Mouse (Mus musculus) MEL (cell line): ENCODE results near the gene Cnfn. TPM values are rescaled to one million over a fixed set of nuclear protein-coding genes. Genes with fewer than 3 reads are reported as not detected.

Source experiments
- DNase-seq: peaks from one replicate; pipeline ENCODE4 v3.0.0; 2011; ENCODE audit warnings: low read depth, low spot score
- H3K27ac ChIP-seq: 2 replicates; pipeline ENCODE4 v1.5.1; 2012; ENCODE audit warnings: low read depth, mild to moderate bottlenecking, control low read depth, low read length, moderate library complexity; ENCODE audit not compliant: control insufficient read depth
- H3K27me3 ChIP-seq, 2 experiments: fragments of 150-350 bp in 1 of 2; sonication (generic) in 1 of 2; 2 replicates each; pipeline ENCODE4 v1.6.1; 2012; ENCODE audit warnings: low read length in 2 of 2, mild to moderate bottlenecking in 2 of 2, improper control_type of control experiment in 1 of 2, moderate library complexity in 1 of 2; ENCODE audit not compliant: insufficient read depth in 2 of 2, control insufficient read depth in 1 of 2
- H3K36me3 ChIP-seq, 2 experiments: 2 replicates each; pipeline ENCODE4 v1.6.1; 2012 to 2014; ENCODE audit warnings: low read length in 2 of 2, improper control_type of control experiment in 1 of 2, inconsistent platforms in 1 of 2, mild to moderate bottlenecking in 1 of 2; ENCODE audit not compliant: insufficient read depth in 2 of 2, control insufficient read depth in 1 of 2
- H3K4me1 ChIP-seq, 2 experiments: fragments of 150-350 bp in 1 of 2; sonication (generic) in 1 of 2; 2 replicates each; pipeline ENCODE4 v1.6.1; 2012; ENCODE audit warnings: low read length in 2 of 2, improper control_type of control experiment in 1 of 2, mild to moderate bottlenecking in 1 of 2; ENCODE audit not compliant: insufficient read depth in 2 of 2, control insufficient read depth in 1 of 2
- H3K4me3 ChIP-seq, 2 experiments: fragments of 150-350 bp in 1 of 2; sonication (generic) in 1 of 2; 2 replicates each; pipeline ENCODE4 v1.5.1; 2012; ENCODE audit warnings: low read depth in 2 of 2, low read length in 2 of 2, mild to moderate bottlenecking in 2 of 2, moderate library complexity in 2 of 2, control low read depth in 1 of 2, improper control_type of control experiment in 1 of 2; ENCODE audit not compliant: control insufficient read depth in 1 of 2, insufficient read depth in 1 of 2
- H3K79me2 ChIP-seq: 2 replicates; pipeline ENCODE4 v1.6.1; 2012; ENCODE audit warnings: mild to moderate bottlenecking, low read length, moderate library complexity; ENCODE audit not compliant: control insufficient read depth, poor library complexity, insufficient read depth
- H3K9ac ChIP-seq: 2 replicates; pipeline ENCODE4 v1.6.1; 2012; ENCODE audit warnings: low read depth, mild to moderate bottlenecking, control low read depth, low read length, moderate library complexity; ENCODE audit not compliant: control insufficient read depth, poor library complexity, severe bottlenecking
- H3K9me3 ChIP-seq: fragments of 150-350 bp; sonication (generic); replicated peaks from 2 replicates; pipeline ENCODE4 v1.6.1; 2012; ENCODE audit warnings: mild to moderate bottlenecking, low read length, improper control_type of control experiment, moderate library complexity; ENCODE audit not compliant: insufficient read depth
- BHLHE40 ChIP-seq: IDR thresholded peaks from 2 replicates; pipeline ENCODE4 v1.6.1; 2012; ENCODE audit warnings: low read depth, mild to moderate bottlenecking, inconsistent platforms, low read length, improper control_type of control experiment, borderline replicate concordance
- CHD1 ChIP-seq: IDR thresholded peaks from 2 replicates; pipeline ENCODE4 v1.6.1; 2012; ENCODE audit warnings: low read depth, mild to moderate bottlenecking, inconsistent platforms, low read length, improper control_type of control experiment
- E2F4 ChIP-seq: IDR thresholded peaks from 2 replicates; pipeline ENCODE4 v1.6.1; 2011; ENCODE audit warnings: low read depth, low read length, improper control_type of control experiment, borderline replicate concordance
- ELF1 ChIP-seq: IDR thresholded peaks from 2 replicates; pipeline ENCODE4 v1.6.1; 2014; ENCODE audit warnings: low read depth, mild to moderate bottlenecking, inconsistent platforms, low read length, improper control_type of control experiment, moderate library complexity
- ETS1 ChIP-seq: IDR thresholded peaks from 2 replicates; pipeline ENCODE4 v1.6.1; 2012; ENCODE audit warnings: low read depth, mild to moderate bottlenecking, inconsistent platforms, low read length, improper control_type of control experiment, moderate library complexity
- GABPA ChIP-seq: IDR thresholded peaks from 2 replicates; pipeline ENCODE4 v1.6.1; 2012; ENCODE audit warnings: low read depth, mild to moderate bottlenecking, inconsistent platforms, low read length, improper control_type of control experiment, moderate library complexity
- GATA1 ChIP-seq: IDR thresholded peaks from 2 replicates; pipeline ENCODE4 v1.6.1; 2011; ENCODE audit warnings: low read depth, low read length, improper control_type of control experiment
- JUND ChIP-seq: IDR thresholded peaks from 2 replicates; pipeline ENCODE4 v1.6.1; 2011; ENCODE audit warnings: low read depth, mild to moderate bottlenecking, improper control_type of control experiment, low read length
- KAT2A ChIP-seq: conservative IDR thresholded peaks from 2 replicates; pipeline ENCODE4 v1.6.1; 2012; ENCODE audit warnings: low read depth, low read length, improper control_type of control experiment, inconsistent platforms
- MAX ChIP-seq: IDR thresholded peaks from 2 replicates; pipeline ENCODE4 v1.6.1; 2011; ENCODE audit warnings: low read length, improper control_type of control experiment
- MAZ ChIP-seq: IDR thresholded peaks from 2 replicates; pipeline ENCODE4 v1.6.1; 2012; ENCODE audit warnings: low read depth, mild to moderate bottlenecking, inconsistent platforms, low read length, improper control_type of control experiment
- MYB ChIP-seq: IDR thresholded peaks from 2 replicates; pipeline ENCODE4 v1.6.1; 2011; ENCODE audit warnings: mild to moderate bottlenecking, low read depth, low read length, improper control_type of control experiment
- MYC ChIP-seq: IDR thresholded peaks from 2 replicates; pipeline ENCODE4 v1.6.1; 2011; ENCODE audit warnings: low read depth, mild to moderate bottlenecking, low read length, improper control_type of control experiment, moderate library complexity
- NELFE ChIP-seq: IDR thresholded peaks from 2 replicates; pipeline ENCODE4 v1.6.1; 2011; ENCODE audit warnings: low read depth, low read length, improper control_type of control experiment
- NRF1 ChIP-seq: IDR thresholded peaks from 2 replicates; pipeline ENCODE4 v1.6.1; 2014; ENCODE audit warnings: low read depth, mild to moderate bottlenecking, inconsistent platforms, low read length, improper control_type of control experiment, moderate library complexity; ENCODE audit not compliant: poor library complexity, insufficient read depth, severe bottlenecking
- POLR2AphosphoS2 ChIP-seq: IDR thresholded peaks from 2 replicates; pipeline ENCODE4 v1.6.1; 2011; ENCODE audit warnings: low read length, improper control_type of control experiment
- POLR2AphosphoS5 ChIP-seq: IDR thresholded peaks from 2 replicates; pipeline ENCODE4 v1.6.1; 2012; ENCODE audit warnings: low read depth, borderline replicate concordance, mild to moderate bottlenecking, inconsistent platforms, low read length, moderate library complexity, mixed read lengths
- RCOR1 ChIP-seq: IDR thresholded peaks from 2 replicates; pipeline ENCODE4 v1.6.1; 2012; ENCODE audit warnings: low read depth, mild to moderate bottlenecking, inconsistent platforms, low read length, improper control_type of control experiment
- TAL1 ChIP-seq: IDR thresholded peaks from 2 replicates; pipeline ENCODE4 v1.6.1; 2012; ENCODE audit warnings: mild to moderate bottlenecking, inconsistent platforms, low read length, moderate library complexity, mixed read lengths
- TBP ChIP-seq: IDR thresholded peaks from 2 replicates; pipeline ENCODE4 v1.8.0; 2011; ENCODE audit warnings: low read depth, low read length, improper control_type of control experiment
- TCF12 ChIP-seq: IDR thresholded peaks from 2 replicates; pipeline ENCODE4 v1.6.1; 2014; ENCODE audit warnings: low read depth, mild to moderate bottlenecking, inconsistent platforms, low read length, improper control_type of control experiment, moderate library complexity
- USF1 ChIP-seq: IDR thresholded peaks from 2 replicates; pipeline ENCODE4 v1.6.1; 2014; ENCODE audit warnings: low read depth, mild to moderate bottlenecking, inconsistent platforms, low read length, improper control_type of control experiment, moderate library complexity
- USF2 ChIP-seq, 2 experiments: IDR thresholded peaks; 2 replicates each; pipeline ENCODE4 v1.6.1; 2011 to 2012; ENCODE audit warnings: improper control_type of control experiment in 2 of 2, low read length in 2 of 2, borderline replicate concordance in 1 of 2, inconsistent platforms in 1 of 2, low read depth in 1 of 2, mild to moderate bottlenecking in 1 of 2; ENCODE audit not compliant: insufficient read depth in 1 of 2
- ZKSCAN1 ChIP-seq: IDR thresholded peaks from 2 replicates; pipeline ENCODE4 v1.6.1; 2012; ENCODE audit warnings: low read depth, mild to moderate bottlenecking, inconsistent platforms, low read length, improper control_type of control experiment, moderate library complexity
- polyA plus RNA-seq, 2 experiments: library from polyadenylated mRNA; stranded (reverse) in 1 of 2; unstranded in 1 of 2; fragments of >175 nt in 1 of 2; fragments of >200 nt in 1 of 2; gene quantifications; 2 replicates each; pipeline versions ENCODE4 v1.2.1 to v1.2.4; 2012; ENCODE audit warnings: low replicate concordance in 2 of 2, low read depth in 1 of 2; ENCODE audit not compliant: insufficient read length in 2 of 2, insufficient read depth in 1 of 2, missing spikeins in 1 of 2
- total RNA-seq: library from RNA; depleted of rRNA; stranded (reverse); fragments of 300-350 nt; gene quantifications from 2 replicates; pipeline ENCODE4 v1.2.3, GENCODE M21; 2012

Cnfn gene
- total and polyA plus RNA-seq, 3 experiments: not detected

- Histone ChIP-seq H3K27me3 (no peaks in the 10 kb centered on the region), H3K4me3 (no peak within 1 kb of the TSS), H3K36me3 (no peaks in the 10 kb centered on the region), H3K9me3 (no peaks in the 10 kb centered on the region), H3K9ac (no peak within 1 kb of the TSS), H3K79me2 (no peaks in the 10 kb centered on the region), H3K4me1 (no peaks in the 10 kb centered on the region), H3K27ac (no peak within 1 kb of the TSS)
- DNase-seq: no peak
- no peak for TF ChIP-seq JUND
- TF ChIP-seq POLR2AphosphoS5: no peak
- no peak for TF ChIP-seq ELF1
- TF ChIP-seq POLR2AphosphoS2: no peak
- TF ChIP-seq MAX: no peak
- TF ChIP-seq BHLHE40: no peak
- no peak for TF ChIP-seq NRF1
- TF ChIP-seq E2F4: no peak
- no peak for TF ChIP-seq USF1
- no peak for TF ChIP-seq ETS1
- no peak for TF ChIP-seq KAT2A
These were observed 43.4 kb upstream of the Cnfn start, which contains the start of gene Cxcl17 for GRCm38 (mm10) chr7:25412833-25413441. TSS of gene Cxcl17 (minus strand) at chr7:25412886.

- DNase-seq: no peak
- H3K27me3 ChIP-seq: no peaks in the 10 kb centered on the region
- H3K27ac ChIP-seq: no peak overlapping the region
- H3K9me3 ChIP-seq: no peaks in the 10 kb centered on the region
- H3K9ac ChIP-seq: no peak overlapping the region
- H3K4me1 ChIP-seq: no peaks in the 10 kb centered on the region
- H3K4me3 ChIP-seq: no peak overlapping the region
- no peaks in the 10 kb centered on the region for H3K79me2 ChIP-seq
- TF ChIP-seq GATA1 (no peak), KAT2A (no peak), MYB (no peak), ETS1 (no peak), ZKSCAN1 (no peak), E2F4 (no peak), NELFE (no peak), GABPA (no peak), TCF12 (no peak), RCOR1 (no peak), CHD1 (no peak), TAL1 (no peak), MYC (no peak), MAX (no peak), TBP (no peak), MAZ (no peak), POLR2AphosphoS5 (no peak), USF2 (IDR thresholded peaks at IDR 0.05; ENCODE audit: borderline replicate concordance in 1 of 2, insufficient read depth in 1 of 2, low read depth in 1 of 2, low read length in 2 of 2) (no peak), USF1 (no peak)
- no peaks in the 10 kb centered on the region for H3K36me3 ChIP-seq
These were observed 42.3 kb upstream of the Cnfn start for GRCm38 (mm10) chr7:25411861-25412260.
